Mouse (Mus musculus) forebrain, postnatal 0 days (tissue): ENCODE measurements at regions not wholly inside any gene's neighbourhood (a gene's known extent, or its start where the extent isn't known, plus 50 kb on each side); places are given as distances from the start of the nearest gene placed in this dataset.
A peak's percentile ranks its signal among the peaks of the same experiment; 100 is the strongest.

Source experiments
- ATAC-seq: fragments of 200-750 bp; cut with Nextera tagmentation; 2 replicates; pipeline ENCODE4 v1.8.0; 2017; ENCODE audit warnings: mild to moderate bottlenecking, moderate library complexity
- DNase-seq: peaks from one replicate; pipeline ENCODE4 v3.0.0-alpha.2; 2015
- H3K27ac ChIP-seq: fragments of 300-500 bp; sonication (generic); 2 replicates; pipeline ENCODE4 v1.5.1; 2014; ENCODE audit warnings: low read depth, mild to moderate bottlenecking, antibody characterized with exemption, low read length, moderate library complexity, mixed read lengths
- H3K27me3 ChIP-seq: fragments of 300-500 bp; sonication (generic); 2 replicates; pipeline ENCODE4 v1.6.1; 2014; ENCODE audit warnings: mild to moderate bottlenecking, low read length, mixed read lengths; ENCODE audit not compliant: insufficient read depth
- H3K36me3 ChIP-seq: fragments of 300-500 bp; sonication (generic); 2 replicates; pipeline ENCODE4 v1.6.1; 2014; ENCODE audit warnings: mild to moderate bottlenecking, moderate library complexity; ENCODE audit not compliant: insufficient read depth
- H3K4me1 ChIP-seq: fragments of 300-500 bp; sonication (generic); 2 replicates; pipeline ENCODE4 v1.6.1; 2014; ENCODE audit warnings: antibody characterized with exemption; ENCODE audit not compliant: insufficient read depth
- H3K4me2 ChIP-seq: fragments of 300-500 bp; sonication (generic); 2 replicates; pipeline ENCODE4 v1.6.1; 2014; ENCODE audit warnings: low read depth, mild to moderate bottlenecking, moderate library complexity
- H3K4me3 ChIP-seq: fragments of 300-500 bp; sonication (generic); 2 replicates; pipeline ENCODE4 v1.5.1; 2014; ENCODE audit warnings: low read depth, low read length, mixed read lengths
- H3K9ac ChIP-seq: fragments of 300-500 bp; sonication (generic); 2 replicates; pipeline ENCODE4 v1.6.1; 2014; ENCODE audit warnings: mild to moderate bottlenecking
- H3K9me3 ChIP-seq: fragments of 300-500 bp; sonication (generic); 2 replicates; pipeline ENCODE4 v1.6.1; 2016; ENCODE audit warnings: low read length
- CTCF ChIP-seq: sonication (generic); IDR thresholded peaks from 2 replicates; pipeline ENCODE4 v1.5.1; 2016; ENCODE audit warnings: antibody characterized with exemption, control low read depth, low read depth
- WGBS: fragments of 180-500 bp; shearing (Covaris S2); extraction: QIAGEN DNeasy Blood & Tissue Kit; methylation state at CpG from one replicate; pipeline ENCODE4 v1.1.7; 2014; 5-methylcytosine and 5-hydroxymethylcytosine counted together

DNA sequence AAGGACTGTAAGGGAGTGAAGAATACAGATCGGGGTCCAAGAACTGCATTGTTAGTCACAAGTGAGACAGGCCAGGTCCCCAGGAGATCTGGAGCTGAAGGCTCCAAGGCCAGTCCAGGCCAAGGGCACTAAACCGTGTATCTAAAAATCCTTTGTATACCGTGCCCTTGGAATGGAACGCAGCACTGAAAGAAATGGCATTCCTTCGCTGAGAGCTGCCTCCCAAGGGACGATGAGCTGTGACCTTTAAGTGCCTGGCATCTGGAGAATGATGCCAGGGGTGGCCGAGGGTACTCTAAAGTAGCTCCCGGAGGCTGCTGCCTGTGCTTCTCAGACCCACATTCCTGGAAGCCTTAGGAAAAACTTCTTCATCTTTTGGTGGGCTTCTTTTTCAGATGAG is 76.0 kb upstream of the Pkn2 start:
- DNase-seq = no peak
- no peaks in the 10 kb centered on the region for H3K27me3 ChIP-seq

DNA sequence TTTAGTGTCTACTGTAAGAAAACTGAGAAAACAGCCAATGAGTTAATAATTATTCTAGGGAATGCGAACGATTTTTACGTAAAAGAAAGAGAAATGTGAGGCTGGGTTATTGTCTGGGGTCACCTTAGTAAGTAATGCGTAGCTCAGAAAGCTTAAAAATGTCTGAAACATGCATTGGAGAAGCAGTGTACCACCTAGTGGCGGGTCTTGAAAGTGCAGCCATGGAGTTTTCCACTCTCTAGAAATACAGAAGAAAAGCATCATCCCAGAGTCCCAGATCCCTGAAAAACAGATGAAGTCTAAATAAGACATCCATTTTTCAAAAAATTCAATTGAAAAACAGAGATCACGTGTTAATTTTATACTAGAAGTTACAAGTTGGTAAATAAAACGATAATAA is 67.0 kb upstream of the Pkn2 start:
- Histone ChIP-seq H3K4me3 (no peak overlapping the region), H3K4me2 (no peak overlapping the region), H3K9me3 (no peaks in the 10 kb centered on the region), H3K9ac (no peak overlapping the region), H3K27ac (no peak overlapping the region), H3K4me1 (no peaks in the 10 kb centered on the region), H3K36me3 (no peaks in the 10 kb centered on the region), H3K27me3 (no peaks in the 10 kb centered on the region)
- DNase-seq = peak; percentile 80
- peak; percentile 83 for TF ChIP-seq CTCF
- WGBS = 29% methylated on average over 7 of the region's 7 CpGs
- ATAC-seq = 0 out of 2 replicates have a peak, but pooled peaks have one; percentile 38

More for the DNA sequence above, 76.0 kb upstream of the Pkn2 start:
- no peak for ATAC-seq
- WGBS = 85% methylated on average over 8 of the region's 8 CpGs
- H3K9me3 ChIP-seq = no peaks in the 10 kb centered on the region
- no peaks in the 10 kb centered on the region for H3K4me1 ChIP-seq
- no peaks in the 10 kb centered on the region for H3K36me3 ChIP-seq
- no peak for TF ChIP-seq CTCF
- H3K4me3 ChIP-seq = no peak overlapping the region
- H3K9ac ChIP-seq = no peak overlapping the region
- H3K4me2 ChIP-seq = no peak overlapping the region
- no peak overlapping the region for H3K27ac ChIP-seq

DNA sequence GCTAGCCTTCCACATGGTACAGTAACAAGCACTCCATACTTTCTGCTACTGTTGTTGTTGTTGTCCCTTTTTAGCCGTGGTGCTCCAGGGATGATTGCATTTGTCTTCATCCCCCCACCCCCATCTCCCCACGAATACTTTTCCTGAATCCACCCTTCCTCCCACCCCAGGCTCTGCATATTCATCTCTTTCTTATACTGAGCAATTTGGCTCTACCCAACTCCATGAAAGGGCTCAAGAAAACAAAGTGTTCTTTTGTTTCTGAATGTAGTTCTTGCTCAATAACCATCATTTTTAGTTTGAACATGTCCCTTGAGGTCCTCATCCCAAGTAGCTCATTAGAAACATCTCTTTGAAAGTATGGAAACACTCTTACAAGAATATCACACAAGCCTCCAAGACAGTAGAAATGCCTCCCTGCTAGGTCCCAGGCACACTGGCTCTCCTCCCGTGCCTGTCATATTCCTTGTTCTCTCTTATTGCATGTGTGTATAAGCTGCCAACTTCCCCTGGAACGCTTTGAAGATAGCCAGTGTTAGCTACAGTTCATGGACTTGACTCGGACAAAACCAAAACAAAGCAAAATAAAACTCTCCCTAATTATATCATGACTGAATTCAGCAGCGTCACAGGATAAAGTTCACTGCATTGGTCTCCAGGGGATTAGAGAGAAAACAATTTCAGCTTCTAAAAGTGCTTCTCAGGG is 59.7 kb upstream of the Pkn2 start:
- Histone ChIP-seq H3K4me1 (no peaks in the 10 kb centered on the region), H3K4me3 (no peak overlapping the region), H3K9ac (no peak overlapping the region), H3K27ac (no peak overlapping the region), H3K27me3 (no peaks in the 10 kb centered on the region), H3K9me3 (no peaks in the 10 kb centered on the region), H3K36me3 (no peaks in the 10 kb centered on the region), H3K4me2 (no peak overlapping the region)
- TF ChIP-seq CTCF = no peak
- 8% methylated on average over 6 of the region's 6 CpGs for WGBS
- ATAC-seq (peak; percentile 23; the same call in 1 of the 2 replicates), DNase-seq (no peak)

DNA sequence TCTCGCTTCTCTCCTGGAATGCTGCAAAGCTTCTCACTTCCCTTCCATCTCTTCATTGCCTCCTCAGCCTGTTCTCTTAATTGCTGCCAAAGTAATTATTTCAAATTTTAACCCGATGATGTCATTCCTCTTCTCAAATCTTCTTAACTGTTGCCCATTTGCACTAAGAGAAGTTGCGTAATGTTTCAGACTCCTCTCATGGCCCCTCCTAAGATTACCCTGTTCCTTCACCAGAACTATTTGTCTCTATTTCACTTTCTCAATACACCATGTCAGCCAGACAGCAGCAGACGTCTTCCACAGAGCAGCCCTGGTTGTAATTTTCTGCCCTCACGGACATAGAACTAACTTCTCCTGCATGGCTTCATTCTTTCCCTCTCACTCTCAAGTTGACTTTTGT is 59.1 kb upstream of the Pkn2 start:
- WGBS = 61% methylated on average over 5 of the region's 5 CpGs
- Histone ChIP-seq H3K4me1 (no peaks in the 10 kb centered on the region), H3K4me2 (no peak overlapping the region), H3K4me3 (no peak overlapping the region), H3K9ac (no peak overlapping the region), H3K9me3 (no peaks in the 10 kb centered on the region), H3K36me3 (no peaks in the 10 kb centered on the region), H3K27ac (no peak overlapping the region), H3K27me3 (no peaks in the 10 kb centered on the region)
- ATAC-seq (no peak), DNase-seq (no peak)
- TF ChIP-seq CTCF = no peak

DNA sequence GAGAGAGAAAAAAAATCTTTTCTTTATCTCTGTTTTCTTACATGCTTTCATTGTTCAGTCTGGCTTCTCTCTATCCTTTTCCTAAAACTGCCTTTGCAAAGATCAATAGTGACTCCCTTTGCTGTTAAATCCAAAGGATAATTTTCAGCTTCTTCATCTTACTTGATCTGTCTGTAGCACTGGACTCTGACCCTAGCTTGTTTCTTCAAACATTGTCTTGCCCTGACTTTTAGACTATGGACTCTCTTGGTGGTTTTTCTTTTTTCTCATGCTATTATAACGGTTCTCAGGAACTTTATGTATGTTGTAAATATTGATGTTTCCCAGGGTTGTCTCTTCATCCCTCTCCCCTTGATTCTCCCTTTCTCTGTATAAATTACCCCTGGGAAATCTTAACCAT is 58.0 kb upstream of the Pkn2 start:
- H3K27me3 ChIP-seq = no peaks in the 10 kb centered on the region
- no peak for TF ChIP-seq CTCF
- no peaks in the 10 kb centered on the region for H3K4me1 ChIP-seq
- no peak overlapping the region for H3K4me2 ChIP-seq
- H3K27ac ChIP-seq = no peak overlapping the region
- no peak overlapping the region for H3K9ac ChIP-seq
- WGBS = 90% methylated on average over 1 of the region's 1 CpGs
- no peaks in the 10 kb centered on the region for H3K36me3 ChIP-seq
- H3K4me3 ChIP-seq = no peak overlapping the region
- no peak for DNase-seq
- no peak for ATAC-seq
- no peaks in the 10 kb centered on the region for H3K9me3 ChIP-seq

DNA sequence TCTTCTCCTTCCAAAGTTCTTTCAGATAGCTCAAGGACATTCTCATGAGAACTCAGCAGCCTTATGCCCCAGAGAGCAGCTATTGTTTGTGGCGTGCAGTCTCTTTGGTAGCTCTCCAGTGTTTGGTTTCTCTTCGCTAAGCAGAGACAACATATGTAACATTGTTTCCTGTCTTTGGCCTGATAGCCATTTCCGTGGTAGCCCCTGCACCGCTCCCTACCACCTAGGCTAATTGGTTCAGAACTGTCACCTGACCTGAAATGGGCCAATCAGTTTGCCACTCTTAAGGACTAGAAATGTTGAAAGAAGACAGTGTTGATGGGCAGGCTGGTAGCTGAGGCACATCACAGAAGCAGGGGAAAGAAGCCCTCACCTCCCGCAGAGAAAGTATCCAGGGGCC is 54.1 kb upstream of the Pkn2 start:
- WGBS = 76% methylated on average over 5 of the region's 5 CpGs
- ATAC-seq (no peak), DNase-seq (no peak)
- Histone ChIP-seq H3K9ac (no peak overlapping the region), H3K4me1 (no peaks in the 10 kb centered on the region), H3K36me3 (no peaks in the 10 kb centered on the region), H3K9me3 (no peaks in the 10 kb centered on the region), H3K27me3 (no peaks in the 10 kb centered on the region), H3K4me2 (no peak overlapping the region), H3K4me3 (no peak overlapping the region), H3K27ac (no peak overlapping the region)
- TF ChIP-seq CTCF = no peak

DNA sequence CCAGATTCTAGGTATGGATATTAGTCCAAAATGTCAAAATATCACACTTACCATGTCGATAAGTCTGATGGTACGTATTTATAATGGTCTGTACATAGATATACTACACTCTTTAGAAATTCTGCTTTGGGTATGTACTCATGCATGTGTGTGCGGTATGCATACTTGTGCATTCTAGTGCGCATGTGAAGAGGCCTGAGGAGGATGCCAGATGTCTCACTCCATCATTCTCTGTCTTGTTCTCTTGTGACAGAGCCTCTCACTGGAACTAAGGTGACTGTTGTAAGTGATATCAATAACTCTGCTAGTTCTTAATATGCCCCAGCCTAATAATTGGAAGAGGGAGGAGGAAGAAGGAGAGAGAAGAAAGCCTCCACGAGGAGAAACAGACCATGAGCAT is 52.5 kb upstream of the Pkn2 start:
- no peaks in the 10 kb centered on the region for H3K9me3 ChIP-seq
- TF ChIP-seq CTCF = no peak
- H3K9ac ChIP-seq = no peak overlapping the region
- H3K27ac ChIP-seq = no peak overlapping the region
- DNase-seq = no peak
- H3K4me2 ChIP-seq = no peak overlapping the region
- H3K27me3 ChIP-seq = no peaks in the 10 kb centered on the region
- 90% methylated on average over 5 of the region's 5 CpGs for WGBS
- H3K4me3 ChIP-seq = no peak overlapping the region
- no peak for ATAC-seq
- no peaks in the 10 kb centered on the region for H3K4me1 ChIP-seq
- H3K36me3 ChIP-seq = no peaks in the 10 kb centered on the region
